Mouse (Mus musculus): ENCODE measurements around the gene Zbtb48.

Gene Zbtb48

GRCm38 (mm10) chr4:152027524-152027923, at the start of gene Zbtb48:
Zbtb48 (minus strand) TSS chr4:152027671.
- in situ Hi-C loops (cut with MboI, MseI) = loop anchor here (5.0 kb wide), 1 partner anchor 45 kb away; no protein-coding TSS in a partner anchor

- in situ Hi-C loops (cut with MboI, MseI) = loop anchor here in 1 of 2 experiments (5.0 kb wide), 1 partner anchor 1915 kb away; no protein-coding TSS in a partner anchor
These were observed 49.7 kb upstream of the Zbtb48 start for GRCm38 (mm10) chr4:152077191-152077590.

GRCm38 (mm10) chr4:152074548-152074947, 47.1 kb upstream of the Zbtb48 start:
- in situ Hi-C loops (cut with MboI, MseI) = no loop called here

DNA sequence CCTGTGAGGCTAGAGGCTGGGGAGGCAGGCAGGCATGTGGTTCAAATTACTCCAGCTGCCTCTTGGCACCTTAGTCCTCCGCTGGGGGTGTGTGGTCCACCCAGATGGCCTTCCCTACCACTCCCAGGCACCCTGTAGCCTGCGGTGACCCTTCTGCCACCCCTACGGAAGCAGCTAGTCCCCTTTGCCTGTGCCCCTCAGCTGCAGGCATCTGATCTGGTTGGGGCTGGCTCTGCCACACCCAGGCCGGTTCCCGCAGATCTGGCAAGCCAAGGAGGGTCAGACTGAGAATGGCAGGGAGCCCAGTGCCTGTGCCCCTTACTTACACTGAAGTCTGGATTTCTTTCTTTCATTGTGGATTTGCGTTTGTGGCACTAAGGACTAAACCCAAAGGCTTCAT, 46.2 kb upstream of the Zbtb48 start:
- in situ Hi-C loops (cut with MboI, MseI) = no loop called here

GRCm38 (mm10) chr4:152072655-152073054, 45.2 kb upstream of the Zbtb48 start:
- in situ Hi-C loops (cut with MboI, MseI) = no loop called here

GRCm38 (mm10) chr4:152072121-152072601, 44.7 kb upstream of the Zbtb48 start, which contains the start of gene Plekhg5:
Plekhg5 (plus strand) TSS chr4:152072498.
- in situ Hi-C loops (cut with MboI, MseI) = no loop called here

DNA sequence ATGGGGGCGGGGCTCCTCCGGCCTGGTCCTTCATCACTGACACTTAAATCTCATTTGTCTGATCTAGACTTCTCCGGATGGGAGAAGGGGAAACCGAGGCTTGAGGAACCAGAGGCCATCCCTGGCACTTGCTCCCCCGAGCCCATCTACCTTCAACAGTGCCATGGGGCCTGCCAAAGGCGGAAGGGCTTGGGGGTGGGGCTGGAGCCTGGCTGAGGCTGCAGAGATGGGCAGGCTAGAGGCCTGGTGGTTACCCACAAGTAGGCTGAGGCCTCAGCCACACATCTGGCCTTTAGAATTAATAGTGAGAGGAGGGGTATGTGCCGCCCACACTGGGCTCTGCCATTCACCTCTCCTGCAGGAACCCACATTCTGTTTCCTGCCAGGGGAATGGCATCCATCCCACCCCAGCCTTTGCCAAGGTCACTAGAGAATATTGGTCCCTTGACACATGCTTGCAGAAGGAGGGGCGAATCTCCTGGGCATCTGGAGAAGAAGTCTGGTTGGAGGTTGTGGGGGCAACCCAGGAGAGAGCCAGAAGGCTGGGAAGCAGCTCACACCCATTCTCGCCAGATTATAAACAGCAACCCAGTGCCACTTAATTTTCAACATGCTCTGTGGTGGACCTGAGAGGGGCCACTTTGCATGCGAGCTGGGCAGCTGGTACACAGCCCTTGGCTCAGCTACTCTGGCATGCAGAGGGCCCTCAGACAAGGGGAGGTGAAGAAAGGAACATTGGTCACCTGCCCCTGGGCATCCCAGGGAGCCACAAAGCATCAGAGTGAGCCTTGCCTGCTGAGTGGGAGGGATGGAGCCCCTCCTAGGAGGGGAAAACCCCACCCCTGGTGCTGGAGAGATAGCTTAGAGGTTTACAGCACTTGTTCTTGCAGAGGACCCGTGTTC, 43.3 kb upstream of the Zbtb48 start:
- in situ Hi-C loops (cut with MboI, MseI) = no loop called here

GRCm38 (mm10) chr4:152069245-152069644, 41.8 kb upstream of the Zbtb48 start:
- in situ Hi-C loops (cut with MboI, MseI) = no loop called here

DNA sequence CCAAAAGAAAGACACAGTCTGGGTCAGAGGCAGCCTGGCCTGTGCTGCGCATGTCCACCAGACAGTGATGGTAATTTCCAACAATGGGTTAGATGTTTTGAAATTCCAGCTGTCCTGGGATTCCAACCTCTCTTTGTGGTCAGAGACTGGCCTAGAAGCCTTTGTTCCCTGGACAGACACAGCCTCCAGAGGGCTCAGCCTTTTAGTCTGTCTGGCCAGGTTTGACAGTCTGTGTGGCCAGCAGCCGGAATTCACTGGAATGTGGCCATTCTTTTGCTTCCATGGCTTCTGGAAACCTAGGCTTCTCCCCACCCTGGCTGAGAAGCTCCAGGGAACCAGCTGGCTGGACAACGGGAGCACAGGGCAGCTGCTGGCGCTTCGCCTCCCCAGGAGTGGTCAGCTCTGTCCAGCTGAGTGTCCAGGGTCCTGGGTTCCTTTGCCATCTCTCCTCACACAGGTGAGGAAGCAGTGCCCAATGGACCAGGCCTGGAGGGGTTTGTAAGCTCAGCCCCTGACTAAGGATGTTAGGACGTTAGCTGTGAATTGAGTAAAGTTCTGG, 40.8 kb upstream of the Zbtb48 start:
- in situ Hi-C loops (cut with MboI, MseI) = no loop called here

DNA sequence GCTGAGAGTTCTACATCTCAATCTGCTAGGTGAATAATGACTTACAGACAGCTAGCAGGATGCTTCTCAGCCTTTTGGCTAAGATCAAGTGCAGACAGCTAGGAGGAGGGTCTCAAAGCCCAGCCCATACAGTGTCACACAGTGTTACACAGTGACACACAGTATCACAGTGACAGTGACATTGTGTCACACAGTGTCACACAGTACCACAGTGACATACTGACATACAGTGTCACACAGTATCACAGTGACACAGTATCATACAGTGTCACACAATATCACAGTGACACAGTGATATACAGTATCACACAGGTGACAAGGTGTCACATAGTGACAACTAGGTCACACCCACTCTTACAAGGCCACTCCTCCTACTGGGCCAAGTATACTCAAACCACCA, 39.8 kb upstream of the Zbtb48 start:
- in situ Hi-C loops (cut with MboI, MseI) = no loop called here

DNA sequence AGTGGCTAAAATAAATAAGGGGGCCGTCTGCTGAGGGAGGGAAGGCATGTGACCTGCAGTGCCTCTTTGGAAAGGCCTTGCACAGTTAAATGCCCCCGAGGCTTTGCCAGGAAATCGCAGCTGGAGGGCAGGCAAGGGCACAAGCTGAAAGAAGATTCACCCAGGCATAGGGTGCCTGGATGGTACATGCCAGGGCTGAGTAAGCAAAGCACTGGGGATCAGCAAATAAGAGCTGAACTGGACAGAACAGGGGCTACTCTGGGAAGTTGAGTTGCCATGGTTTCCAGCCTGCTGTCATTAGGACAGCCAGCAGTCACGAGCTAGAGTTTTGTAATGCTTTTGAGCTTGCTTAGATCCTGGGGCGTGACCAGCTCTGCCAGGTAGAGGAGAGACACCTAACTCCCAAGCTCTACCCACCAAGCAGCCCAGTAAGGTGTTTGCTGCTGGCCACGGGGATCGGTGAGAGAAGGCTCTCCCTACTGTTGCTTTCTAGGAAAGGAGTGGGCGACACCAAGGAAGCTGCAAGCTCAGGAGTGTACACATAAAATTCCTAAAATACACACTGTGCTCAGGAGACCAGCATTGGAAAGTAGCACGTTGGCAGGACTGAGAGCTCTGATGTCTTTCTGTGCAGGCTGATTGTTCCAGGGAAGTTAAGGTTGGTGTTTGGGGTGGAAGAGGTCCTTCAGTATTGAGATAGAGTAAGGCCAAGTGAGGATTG, 35.1 kb upstream of the Zbtb48 start:
- in situ Hi-C loops (cut with MboI, MseI) = no loop called here

- in situ Hi-C loops (cut with MboI, MseI) = loop anchor here in 1 of 2 experiments (10.0 kb wide), 1 partner anchor 60 kb away; no protein-coding TSS in a partner anchor
These were observed 17.1 kb upstream of the Zbtb48 start for GRCm38 (mm10) chr4:152044609-152045008.

- in situ Hi-C loops (cut with MboI, MseI) = loop anchor here in 1 of 2 experiments (10.0 kb wide), 1 partner anchor 62 kb away; no protein-coding TSS in a partner anchor
These were observed 15.7 kb upstream of the Zbtb48 start for GRCm38 (mm10) chr4:152043171-152043570.

DNA sequence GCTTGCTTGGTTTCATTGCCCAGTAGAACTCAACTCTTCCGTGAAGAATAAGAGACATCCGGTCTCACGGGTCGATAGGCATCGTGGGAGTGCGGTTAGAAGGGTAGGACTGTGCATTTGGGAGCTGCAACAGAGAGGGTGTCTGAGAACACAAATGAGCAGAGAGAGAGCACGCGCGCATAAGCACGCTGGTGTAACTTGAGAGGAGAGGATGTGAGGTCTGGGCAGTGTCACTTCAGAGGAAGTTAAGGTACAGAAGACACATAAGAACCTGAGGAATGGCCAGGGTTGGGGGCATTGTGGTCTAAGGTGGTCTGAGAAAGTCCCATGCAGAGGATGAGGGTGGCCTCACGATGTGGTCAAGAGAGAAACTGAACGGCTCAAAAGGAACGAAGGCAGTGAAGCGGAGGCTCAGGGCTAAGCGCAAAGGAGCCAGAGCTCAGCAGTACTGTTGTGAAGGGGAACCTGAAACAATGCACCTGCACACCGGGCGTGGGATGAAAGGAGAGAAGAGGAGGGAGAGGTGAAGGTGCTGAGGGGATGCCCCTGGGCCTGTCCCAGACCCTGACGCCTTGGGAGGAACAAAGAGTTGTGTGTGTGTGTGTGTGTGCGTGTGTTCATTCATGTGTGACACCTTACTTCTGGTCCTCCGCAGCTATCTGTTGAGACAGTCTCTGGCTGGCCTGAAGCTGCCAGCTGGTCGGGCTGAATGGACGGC, 14.6 kb upstream of the Zbtb48 start:
- in situ Hi-C loops (cut with MboI, MseI) = loop anchor here in 1 of 2 experiments (10.0 kb wide), 1 partner anchor 63 kb away; no protein-coding TSS in a partner anchor

- in situ Hi-C loops (cut with MboI, MseI) = loop anchor here (10.0 kb wide), 2 partner anchors 65 to 1665 kb away; no protein-coding TSS in a partner anchor
These were observed 12.4 kb upstream of the Zbtb48 start for GRCm38 (mm10) chr4:152039831-152040310.

DNA sequence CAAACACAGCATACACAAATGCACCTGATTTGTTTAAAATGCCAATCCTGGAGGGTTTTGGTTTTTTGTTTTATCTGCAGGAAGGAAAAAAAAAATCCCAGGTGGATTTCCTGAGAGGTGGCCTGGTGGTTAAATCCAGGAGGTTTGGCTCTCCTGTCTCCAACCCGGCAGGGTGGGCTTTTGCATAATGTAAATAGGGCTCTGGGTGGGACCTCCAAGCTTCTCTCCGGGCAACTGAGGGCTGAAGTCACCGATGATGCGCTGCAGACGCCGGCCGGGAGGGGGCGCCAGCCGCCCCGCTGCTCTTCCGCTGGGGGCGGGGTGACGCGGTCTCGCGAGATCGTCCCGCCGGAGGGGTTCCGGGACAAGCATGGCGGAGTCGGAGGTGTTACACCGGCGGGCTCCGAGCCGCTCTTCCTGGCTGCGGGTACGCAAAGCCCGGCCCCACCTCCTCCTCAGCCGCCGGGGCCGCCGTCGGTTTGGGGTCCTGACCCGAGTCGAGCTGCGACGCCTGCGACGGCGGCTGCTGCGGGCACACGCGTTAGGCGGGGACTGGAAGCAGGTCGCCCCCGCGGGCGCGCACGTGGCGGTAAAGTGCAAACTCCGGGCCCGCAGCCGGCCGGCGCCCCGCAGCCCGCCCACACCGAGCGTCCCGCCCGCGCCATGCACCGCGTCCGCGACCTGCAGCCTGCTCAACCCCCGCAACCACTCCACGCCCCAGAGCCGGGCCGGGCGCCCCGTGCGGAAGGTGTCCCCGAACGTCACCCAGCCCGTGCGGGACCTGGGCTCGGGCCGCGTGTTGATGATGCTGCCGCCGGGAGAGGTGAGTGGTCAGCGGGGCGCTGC, 11.7 kb upstream of the Zbtb48 start, which contains the start of gene Nol9:
Gene Nol9, plus strand, starts transcription at position 337 of the 846 bp plus-strand sequence.
- in situ Hi-C loops (cut with MboI, MseI) = loop anchor here in 1 of 2 experiments (10.0 kb wide), 1 partner anchor 1664 kb away; no protein-coding TSS in a partner anchor

DNA sequence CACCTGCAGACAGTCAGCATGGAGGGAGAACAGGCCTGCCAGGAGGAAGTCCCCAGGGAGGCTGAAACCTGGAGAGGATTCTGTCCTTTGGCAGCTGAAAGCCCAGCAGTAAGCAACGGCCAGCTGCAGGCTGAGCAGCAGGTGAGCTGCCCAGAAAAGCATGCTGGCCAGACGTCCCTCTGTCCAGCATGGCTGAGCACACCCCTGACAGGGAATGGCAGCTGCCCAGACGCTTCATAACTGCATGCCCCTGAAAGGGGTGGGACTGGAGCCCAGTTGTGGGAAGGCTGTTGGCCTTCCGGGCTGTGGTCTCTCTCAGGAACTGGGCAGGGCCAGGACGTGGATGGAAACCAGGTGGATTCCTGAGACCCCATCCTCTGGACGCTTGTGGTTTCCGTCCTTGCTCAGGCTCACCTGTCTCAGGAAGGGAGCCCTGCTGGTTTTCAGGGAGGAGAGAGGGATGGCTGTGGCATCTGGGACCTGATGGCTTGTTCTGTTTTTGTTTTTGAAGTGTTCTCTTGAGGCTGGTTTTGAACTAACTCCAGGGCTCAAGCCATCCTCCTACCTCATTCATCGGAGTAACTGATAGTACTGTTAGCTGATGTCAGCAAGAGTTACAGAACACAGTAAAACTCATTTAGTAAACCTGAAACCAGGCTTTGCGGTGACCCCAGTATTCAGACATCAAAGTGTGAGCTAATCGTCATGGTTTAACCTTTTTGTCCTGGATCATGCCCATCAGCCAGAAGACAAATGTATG, 10.9 kb upstream of the Zbtb48 start, which contains the start of gene Tas1r1:
Gene Tas1r1, minus strand, starts transcription at position 344 of the 760 bp plus-strand sequence.
- in situ Hi-C loops (cut with MboI, MseI) = loop anchor here in 1 of 2 experiments (10.0 kb wide), 1 partner anchor 1664 kb away; no protein-coding TSS in a partner anchor

DNA sequence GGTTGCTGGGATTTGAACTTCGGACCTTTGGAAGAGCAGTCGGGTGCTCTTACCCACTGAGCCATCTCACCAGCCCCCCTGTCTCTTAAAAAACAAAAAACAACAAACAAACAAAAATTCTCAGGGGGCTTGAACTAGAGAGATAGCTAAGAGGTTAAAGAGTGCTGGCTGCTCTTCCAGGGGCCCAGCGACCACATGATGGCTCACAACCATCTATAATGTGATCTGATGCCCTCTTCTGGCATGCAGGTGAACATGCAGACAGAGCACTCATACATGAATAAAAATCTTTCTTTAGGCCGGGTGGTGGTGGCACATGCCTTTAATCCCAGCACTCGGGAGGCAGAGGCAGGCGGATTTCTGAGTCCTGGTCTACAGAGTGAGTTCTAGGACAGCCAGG, 9.0 kb upstream of the Zbtb48 start:
- in situ Hi-C loops (cut with MboI, MseI) = loop anchor here in 1 of 2 experiments (10.0 kb wide), 1 partner anchor 1662 kb away; no protein-coding TSS in a partner anchor
